ENCODE assay signal across 20 mouse cellular contexts in genomic region chr3:64968275-64968674, GRCm38 (mm10).
DNase-seq lines count a peak whose midpoint lies in the region; ATAC-seq and TF ChIP-seq lines count a peak whose summit lies in the region.
"Had no signal": no experiment of that assay in that cellular context is flagged by ENCODE, and none has a peak within 500 bp of the region (broad histone marks: within the 10 kb centered on the region; RNA-seq: fewer than 3 reads in every experiment).

No protein-coding gene starts in this region.

- no peaks in the 10 kb centered on the region for H3K9me3 ChIP-seq in forebrain, postnatal 0 days (ENCODE audit: low read length)
- no peaks in the 10 kb centered on the region for H3K9me3 ChIP-seq in forebrain, embryonic 15.5 days
- no peaks in the 10 kb centered on the region for H3K9me3 ChIP-seq in midbrain, embryonic 14.5 days (ENCODE audit: control insufficient read depth, low read length)
- H3K9me3 ChIP-seq in midbrain, embryonic 13.5 days: no peaks in the 10 kb centered on the region
- no peaks in the 10 kb centered on the region for H3K9me3 ChIP-seq in midbrain, embryonic 16.5 days (replicated peaks; ENCODE audit: control insufficient read depth, low read length, poor library complexity, severe bottlenecking)
- H3K9me3 ChIP-seq in midbrain, embryonic 10.5 days (replicated peaks): no peaks in the 10 kb centered on the region
- no peaks in the 10 kb centered on the region for H3K9me3 ChIP-seq in midbrain, postnatal 0 days (ENCODE audit: low read length)
- no peaks in the 10 kb centered on the region for H3K9me3 ChIP-seq in neural tube, embryonic 15.5 days (replicated peaks)
- H3K9me3 ChIP-seq: embryonic facial prominence, embryonic 10.5 days; embryonic facial prominence, embryonic 12.5 days; forebrain, embryonic 12.5 days had no signal

- 18% methylated on average over 3 of the region's 3 CpGs for WGBS in forebrain, postnatal 0 days
- 30% methylated on average over 3 of the region's 3 CpGs for WGBS in forebrain, embryonic 15.5 days
- 33% methylated on average over 3 of the region's 3 CpGs for WGBS in midbrain, embryonic 14.5 days
- WGBS in midbrain, embryonic 13.5 days: 35% methylated on average over 3 of the region's 3 CpGs
- 29% methylated on average over 3 of the region's 3 CpGs for WGBS in midbrain, embryonic 16.5 days
- 66% methylated on average over 3 of the region's 3 CpGs for WGBS in midbrain, embryonic 10.5 days
- 18% methylated on average over 3 of the region's 3 CpGs for WGBS in midbrain, postnatal 0 days
- WGBS in neural tube, embryonic 15.5 days: 50% methylated on average over 3 of the region's 3 CpGs

- ATAC-seq in forebrain, postnatal 0 days: peak; percentile 23; the same call in 1 of the 2 replicates
- no peak for ATAC-seq in forebrain, embryonic 15.5 days (replicated peaks)
- ATAC-seq in midbrain, embryonic 14.5 days (ENCODE audit: low FRiP score, low TSS enrichment): no peak; the same call in 1 of the 2 replicates
- ATAC-seq in midbrain, embryonic 13.5 days: no peak
- peak; percentile 75; the same call in 1 of the 2 replicates for ATAC-seq in midbrain, embryonic 16.5 days
- ATAC-seq in midbrain, postnatal 0 days (ENCODE audit: low FRiP score): 0 out of 2 replicates have a peak, but pooled peaks have one; percentile 74
- no peak for ATAC-seq in neural tube, embryonic 15.5 days (ENCODE audit: low FRiP score)
- ATAC-seq: forebrain, embryonic 16.5 days had no signal

- no peaks in the 10 kb centered on the region for H3K27me3 ChIP-seq in forebrain, postnatal 0 days (ENCODE audit: insufficient read depth, low read length)
- H3K27me3 ChIP-seq in forebrain, embryonic 15.5 days: no peaks in the 10 kb centered on the region
- no peaks in the 10 kb centered on the region for H3K27me3 ChIP-seq in midbrain, embryonic 14.5 days (ENCODE audit: control insufficient read depth, insufficient read depth, low read length)
- H3K27me3 ChIP-seq in midbrain, embryonic 13.5 days: no peaks in the 10 kb centered on the region
- H3K27me3 ChIP-seq in midbrain, embryonic 16.5 days (ENCODE audit: control insufficient read depth, insufficient read depth, low read depth, low read length): no peaks in the 10 kb centered on the region
- H3K27me3 ChIP-seq in midbrain, embryonic 10.5 days (ENCODE audit: low read depth, poor library complexity, severe bottlenecking): no peaks in the 10 kb centered on the region
- H3K27me3 ChIP-seq in midbrain, postnatal 0 days (ENCODE audit: insufficient read depth, low read length): no peaks in the 10 kb centered on the region
- no peaks in the 10 kb centered on the region for H3K27me3 ChIP-seq in neural tube, embryonic 15.5 days (replicated peaks)
- H3K27me3 ChIP-seq: embryonic facial prominence, embryonic 12.5 days; forebrain, embryonic 12.5 days had no signal

- H3K4me1 ChIP-seq in forebrain, postnatal 0 days (ENCODE audit: insufficient read depth): peaks cover 6% of the 10 kb centered on the region; the same call in 1 of the 2 replicates
- H3K4me1 ChIP-seq in forebrain, embryonic 15.5 days: peaks cover 12% of the 10 kb centered on the region
- H3K4me1 ChIP-seq in midbrain, embryonic 14.5 days (ENCODE audit: control insufficient read depth, insufficient read depth, low read length): no peaks in the 10 kb centered on the region
- H3K4me1 ChIP-seq in midbrain, embryonic 13.5 days (replicated peaks): no peaks in the 10 kb centered on the region
- H3K4me1 ChIP-seq in midbrain, embryonic 16.5 days (ENCODE audit: control insufficient read depth, insufficient read depth, low read length): 0 out of 2 replicates have a peak, but pooled peaks cover 3% of the 10 kb centered on the region
- H3K4me1 ChIP-seq in midbrain, embryonic 10.5 days: no peaks in the 10 kb centered on the region
- 0 out of 2 replicates have a peak, but pooled peaks cover 5% of the 10 kb centered on the region for H3K4me1 ChIP-seq in midbrain, postnatal 0 days (ENCODE audit: insufficient read depth, low read length)
- no peaks in the 10 kb centered on the region for H3K4me1 ChIP-seq in neural tube, embryonic 15.5 days
- H3K4me1 ChIP-seq: embryonic facial prominence, embryonic 10.5 days; embryonic facial prominence, embryonic 12.5 days; forebrain, embryonic 12.5 days had no signal

- H3K27ac ChIP-seq in forebrain, postnatal 0 days (ENCODE audit: low read depth, low read length): no peak overlapping the region
- no peak overlapping the region for H3K27ac ChIP-seq in forebrain, embryonic 15.5 days (replicated peaks)
- no peak overlapping the region; the same call in 1 of the 2 replicates for H3K27ac ChIP-seq in midbrain, embryonic 14.5 days (replicated peaks; ENCODE audit: low read depth, low read length)
- no peak overlapping the region for H3K27ac ChIP-seq in midbrain, embryonic 13.5 days
- no peak overlapping the region for H3K27ac ChIP-seq in midbrain, embryonic 16.5 days (ENCODE audit: low read length)
- no peak overlapping the region for H3K27ac ChIP-seq in midbrain, embryonic 10.5 days (replicated peaks)
- no peak overlapping the region for H3K27ac ChIP-seq in midbrain, postnatal 0 days (ENCODE audit: low read depth, low read length)
- H3K27ac ChIP-seq in neural tube, embryonic 15.5 days (replicated peaks): no peak overlapping the region
- H3K27ac ChIP-seq: embryonic facial prominence, embryonic 10.5 days; embryonic facial prominence, embryonic 12.5 days; forebrain, embryonic 12.5 days had no signal

- H3K9ac ChIP-seq in forebrain, postnatal 0 days: no peak overlapping the region
- H3K9ac ChIP-seq in forebrain, embryonic 15.5 days (replicated peaks): no peak overlapping the region
- no peak overlapping the region for H3K9ac ChIP-seq in midbrain, embryonic 14.5 days (replicated peaks; ENCODE audit: low read length)
- H3K9ac ChIP-seq in midbrain, embryonic 13.5 days (replicated peaks): no peak overlapping the region
- H3K9ac ChIP-seq in midbrain, embryonic 16.5 days (ENCODE audit: low read depth, low read length): no peak overlapping the region
- no peak overlapping the region for H3K9ac ChIP-seq in midbrain, postnatal 0 days (replicated peaks; ENCODE audit: low read length, poor library complexity, severe bottlenecking)
- no peak overlapping the region for H3K9ac ChIP-seq in neural tube, embryonic 15.5 days (replicated peaks)
- H3K9ac ChIP-seq: embryonic facial prominence, embryonic 12.5 days; forebrain, embryonic 12.5 days had no signal

- no peaks in the 10 kb centered on the region for H3K36me3 ChIP-seq in forebrain, postnatal 0 days (ENCODE audit: insufficient read depth)
- no peaks in the 10 kb centered on the region for H3K36me3 ChIP-seq in forebrain, embryonic 15.5 days
- H3K36me3 ChIP-seq in midbrain, embryonic 14.5 days (ENCODE audit: control insufficient read depth, insufficient read depth, low read length): no peaks in the 10 kb centered on the region
- H3K36me3 ChIP-seq in midbrain, embryonic 13.5 days: no peaks in the 10 kb centered on the region
- no peaks in the 10 kb centered on the region for H3K36me3 ChIP-seq in midbrain, embryonic 16.5 days (ENCODE audit: control insufficient read depth, insufficient read depth, low read length)
- no peaks in the 10 kb centered on the region for H3K36me3 ChIP-seq in midbrain, embryonic 10.5 days
- H3K36me3 ChIP-seq in midbrain, postnatal 0 days (ENCODE audit: insufficient read depth, low read length): no peaks in the 10 kb centered on the region
- no peaks in the 10 kb centered on the region for H3K36me3 ChIP-seq in neural tube, embryonic 15.5 days
- H3K36me3 ChIP-seq: embryonic facial prominence, embryonic 10.5 days; embryonic facial prominence, embryonic 12.5 days; forebrain, embryonic 12.5 days had no signal

- no peak overlapping the region for H3K4me2 ChIP-seq in forebrain, postnatal 0 days (ENCODE audit: low read depth)
- H3K4me2 ChIP-seq in forebrain, embryonic 15.5 days (replicated peaks): no peak overlapping the region
- no peak overlapping the region for H3K4me2 ChIP-seq in midbrain, embryonic 14.5 days (ENCODE audit: low read length)
- no peak overlapping the region for H3K4me2 ChIP-seq in midbrain, embryonic 13.5 days (replicated peaks)
- no peak overlapping the region for H3K4me2 ChIP-seq in midbrain, embryonic 16.5 days (ENCODE audit: low read length)
- H3K4me2 ChIP-seq in midbrain, postnatal 0 days (ENCODE audit: low read depth, low read length, poor library complexity, severe bottlenecking): no peak overlapping the region
- H3K4me2 ChIP-seq in neural tube, embryonic 15.5 days: no peak overlapping the region
- H3K4me2 ChIP-seq: embryonic facial prominence, embryonic 12.5 days; forebrain, embryonic 12.5 days had no signal

- no peak for TF ChIP-seq CTCF in forebrain, postnatal 0 days (IDR thresholded peaks at IDR 0.05; ENCODE audit: low read depth)
- TF ChIP-seq CTCF in midbrain, postnatal 0 days (IDR thresholded peaks at IDR 0.05): 0 out of 2 replicates have a peak, but pooled peaks have one; percentile 6

- DNase-seq in forebrain, postnatal 0 days: no peak
- peak; percentile 58 for DNase-seq in midbrain, embryonic 14.5 days
- DNase-seq in midbrain, embryonic 10.5 days (ENCODE audit: low spot score): no peak
- peak; percentile 17 for DNase-seq in midbrain, postnatal 0 days (ENCODE audit: low spot score)
- DNase-seq: adrenal gland, adult 2 months; adrenal gland, postnatal 10 days; adrenal gland, postnatal 25 days; cerebellum, adult 11-12 months; cerebellum, adult 2 months; cerebellum, adult 9-10 months; cerebellum, postnatal 10 days; cerebellum, postnatal 25 days had no signal

- H3K4me3 ChIP-seq in forebrain, postnatal 0 days (ENCODE audit: low read depth, low read length): no peak overlapping the region
- H3K4me3 ChIP-seq in forebrain, embryonic 15.5 days: no peak overlapping the region
- H3K4me3 ChIP-seq in midbrain, embryonic 14.5 days (replicated peaks; ENCODE audit: low read depth, low read length): no peak overlapping the region
- H3K4me3 ChIP-seq in midbrain, embryonic 13.5 days (replicated peaks): no peak overlapping the region
- no peak overlapping the region for H3K4me3 ChIP-seq in midbrain, embryonic 16.5 days (ENCODE audit: low read depth, low read length)
- H3K4me3 ChIP-seq in midbrain, embryonic 10.5 days: no peak overlapping the region
- H3K4me3 ChIP-seq in midbrain, postnatal 0 days (ENCODE audit: low read depth, low read length): no peak overlapping the region
- H3K4me3 ChIP-seq in neural tube, embryonic 15.5 days (replicated peaks): no peak overlapping the region
- H3K4me3 ChIP-seq: embryonic facial prominence, embryonic 10.5 days; embryonic facial prominence, embryonic 12.5 days; forebrain, embryonic 12.5 days had no signal

Comparison
In these comparisons a context has a peak if more than half of its experiments do, and no peak if none do; other contexts are left out.
1. ATAC-seq: peak in forebrain, postnatal 0 days (single experiment), midbrain, embryonic 16.5 days (single experiment) and midbrain, postnatal 0 days (single experiment); none in forebrain, embryonic 15.5 days (single experiment), midbrain, embryonic 14.5 days (single experiment), midbrain, embryonic 13.5 days (single experiment) and neural tube, embryonic 15.5 days (single experiment).
2. DNase-seq: peak in midbrain, embryonic 14.5 days (single experiment) and midbrain, postnatal 0 days (single experiment); none in forebrain, postnatal 0 days (single experiment) and midbrain, embryonic 10.5 days (single experiment).